ENCODE assay signal across 9 mouse cellular contexts in the genomic region with DNA sequence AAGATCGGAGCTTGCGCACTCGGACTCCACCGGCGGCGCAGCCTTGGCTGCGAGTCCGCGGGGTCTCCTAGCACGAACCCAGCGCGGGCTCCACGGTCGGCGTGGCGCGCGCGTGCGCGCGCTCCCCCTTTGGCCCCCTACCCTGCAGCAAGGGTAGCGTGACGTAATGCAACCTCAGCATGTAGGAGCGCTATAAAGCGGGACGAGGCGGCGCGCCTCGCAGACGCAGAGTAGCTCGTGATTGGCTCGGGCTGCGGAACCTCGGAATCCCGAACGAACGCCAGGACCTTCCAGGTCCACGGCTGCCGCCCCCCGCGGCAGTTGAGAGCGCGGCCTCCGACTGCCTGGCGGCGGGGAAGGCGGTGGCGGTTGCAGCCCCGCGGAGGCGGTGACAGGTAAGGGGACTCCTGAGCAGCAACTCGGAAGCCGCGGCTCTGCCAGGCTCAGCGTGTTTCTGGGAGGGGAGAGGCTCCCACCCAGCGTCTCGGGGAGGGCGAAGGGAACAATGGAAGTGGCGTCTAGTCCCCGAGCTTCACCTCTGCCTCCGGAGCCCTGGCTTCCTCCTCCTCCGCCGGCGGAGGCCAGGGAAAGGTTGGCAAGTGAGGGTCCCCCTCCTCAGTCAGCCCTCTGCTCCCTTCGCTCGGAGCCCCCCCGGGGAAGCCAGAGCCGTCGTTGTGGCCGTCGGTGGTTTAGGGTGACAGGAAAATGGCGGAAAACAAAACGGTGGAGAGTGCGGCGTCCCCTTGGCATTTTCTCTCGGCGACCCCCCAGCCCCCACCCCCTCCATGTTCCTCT. TPM values are rescaled to one million over a fixed set of nuclear protein-coding genes. Genes with fewer than 3 reads are reported as not detected.
DNase-seq lines count a peak whose midpoint lies in the region; ATAC-seq and TF ChIP-seq lines count a peak whose summit lies in the region.
"Had no signal": no experiment of that assay in that cellular context is flagged by ENCODE, and none has a peak within 500 bp of the region (broad histone marks: within the 10 kb centered on the region; RNA-seq: fewer than 3 reads in every experiment).

A gene (plus strand): TSS at position 16 of the 795 bp plus-strand sequence.

- peak within 1 kb of the TSS; percentile 68 for H3K4me3 ChIP-seq in forebrain, embryonic 12.5 days (replicated peaks)
- peak within 1 kb of the TSS; percentile 72 for H3K4me3 ChIP-seq in lung, adult 2 months (replicated peaks; ENCODE audit: extremely low read depth, low read depth, low read length)

- no peaks in the 10 kb centered on the region for H3K27me3 ChIP-seq in forebrain, embryonic 12.5 days

- peak; percentile 97 for ATAC-seq in forebrain, embryonic 12.5 days (ENCODE audit: low FRiP score)

- H3K9me3 ChIP-seq in forebrain, embryonic 12.5 days = no peaks in the 10 kb centered on the region

- WGBS in forebrain, embryonic 12.5 days = 16% methylated on average over 72 of the region's 79 CpGs
- WGBS in lung, adult 2 months = 22% methylated on average over 78 of the region's 79 CpGs

- peak within 1 kb of the TSS; percentile 82 for H3K9ac ChIP-seq in forebrain, embryonic 12.5 days

- no peaks in the 10 kb centered on the region for H3K36me3 ChIP-seq in forebrain, embryonic 12.5 days (replicated peaks)

- no peaks in the 10 kb centered on the region for H3K4me1 ChIP-seq in forebrain, embryonic 12.5 days
- H3K4me1 ChIP-seq in lung, adult 2 months (ENCODE audit: control insufficient read depth, insufficient read depth, low read length) = no peaks in the 10 kb centered on the region

- TF ChIP-seq CTCF in lung, adult 2 months (IDR thresholded peaks at IDR 0.05; ENCODE audit: insufficient read depth, low read length) = no peak

- peak within 1 kb of the TSS; percentile 47 for H3K4me2 ChIP-seq in forebrain, embryonic 12.5 days

- peak; percentile 20 to 22 for DNase-seq in urinary bladder, adult 18-20 months (ENCODE audit: low spot score in 2 of 2)
- no peak for DNase-seq in urinary bladder, postnatal 10 days (ENCODE audit: low spot score)
- DNase-seq in heart, postnatal 4 days = peak; percentile 63
- DNase-seq in layer of hippocampus, adult 8-10 months (ENCODE audit: low spot score in 2 of 2) = peak; percentile 32 to 55
- DNase-seq in lung, adult 2 months = peak; percentile 34
- DNase-seq in ovary, postnatal 36 days (ENCODE audit: low spot score) = peak; percentile 63
- peak; percentile 53 to 60 for DNase-seq in urinary bladder, postnatal 4 days (ENCODE audit: low spot score in 2 of 2)

- TF ChIP-seq POLR2A in lung, adult 2 months (IDR thresholded peaks at IDR 0.05; ENCODE audit: borderline replicate concordance, extremely low read depth, low read depth, low read length) = peak; percentile 42; the same call in 1 of the 2 replicates

- peak within 1 kb of the TSS; percentile 84 for H3K27ac ChIP-seq in forebrain, embryonic 12.5 days

RNA-seq across cellular contexts. Expression of the gene that starts here (rescaled TPM):
- polyA plus RNA-seq in forebrain, embryonic 12.5 days (2016; fragmentation: Nextera tagmentation; extraction: Ambion mirVana) = 24.4 and 28.3 TPM in 2 replicates
- 1 to 10 TPM; 4.6 to 6.6 TPM for total RNA-seq in heart, postnatal 4 days (2021)
- total RNA-seq in layer of hippocampus, adult 8-10 months (2022) = 10 to 100 TPM in 1 of 4 experiments, 1 to 10 TPM in 3; 8.2 to 11.0 (median 9.2) TPM
- 0.16 and 0.34 TPM in 2 replicates for polyA plus RNA-seq in lung, adult 2 months (2012; rRNA removed)
- total RNA-seq: MEL had no signal

Comparison
In these comparisons a context has a peak if more than half of its experiments do, and no peak if none do; other contexts are left out.
1. RNA of the gene that starts here (polyA plus RNA-seq): 24.4 to 28.3 TPM in forebrain, embryonic 12.5 days; 0.16 to 0.34 TPM in lung, adult 2 months; every median in the first group is over 10 times any median in the second.
2. Peak in DNase-seq and H3K4me3 ChIP-seq in lung, adult 2 months; RNA of the gene not detected or under 1 TPM.